Mouse (Mus musculus): ENCODE results near the gene Slc35b1.
A peak's percentile ranks its signal among the peaks of the same experiment; 100 is the strongest.
"Not testable (repeated sequence)": the region's sequence is repeated elsewhere in the genome, so short reads cannot be mapped to it uniquely, and the experiment has no call there.

The Slc35b1 gene

DNA sequence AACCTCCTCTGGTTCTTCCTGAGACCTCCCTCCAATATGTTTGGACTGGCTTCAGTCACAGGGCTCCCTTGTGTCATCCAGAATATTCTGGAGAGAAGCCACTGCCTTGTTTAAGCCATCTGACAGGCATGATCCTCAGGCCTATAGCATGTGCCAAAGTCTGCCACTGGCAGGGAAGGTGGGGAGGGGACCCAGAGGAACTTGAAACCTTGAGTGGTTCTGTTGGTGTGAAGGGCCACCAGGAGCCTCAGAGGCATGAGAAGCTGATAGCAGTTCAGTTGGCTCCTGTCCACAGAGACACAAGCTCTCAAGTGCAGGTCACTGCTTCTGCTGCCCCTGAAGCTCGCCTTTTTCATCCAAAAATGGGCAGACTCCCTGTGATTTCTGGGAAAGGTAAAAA, 12.1 kb downstream of the Slc35b1 start:
- no peak for DNase-seq (ENCODE audit: low spot score)

DNA sequence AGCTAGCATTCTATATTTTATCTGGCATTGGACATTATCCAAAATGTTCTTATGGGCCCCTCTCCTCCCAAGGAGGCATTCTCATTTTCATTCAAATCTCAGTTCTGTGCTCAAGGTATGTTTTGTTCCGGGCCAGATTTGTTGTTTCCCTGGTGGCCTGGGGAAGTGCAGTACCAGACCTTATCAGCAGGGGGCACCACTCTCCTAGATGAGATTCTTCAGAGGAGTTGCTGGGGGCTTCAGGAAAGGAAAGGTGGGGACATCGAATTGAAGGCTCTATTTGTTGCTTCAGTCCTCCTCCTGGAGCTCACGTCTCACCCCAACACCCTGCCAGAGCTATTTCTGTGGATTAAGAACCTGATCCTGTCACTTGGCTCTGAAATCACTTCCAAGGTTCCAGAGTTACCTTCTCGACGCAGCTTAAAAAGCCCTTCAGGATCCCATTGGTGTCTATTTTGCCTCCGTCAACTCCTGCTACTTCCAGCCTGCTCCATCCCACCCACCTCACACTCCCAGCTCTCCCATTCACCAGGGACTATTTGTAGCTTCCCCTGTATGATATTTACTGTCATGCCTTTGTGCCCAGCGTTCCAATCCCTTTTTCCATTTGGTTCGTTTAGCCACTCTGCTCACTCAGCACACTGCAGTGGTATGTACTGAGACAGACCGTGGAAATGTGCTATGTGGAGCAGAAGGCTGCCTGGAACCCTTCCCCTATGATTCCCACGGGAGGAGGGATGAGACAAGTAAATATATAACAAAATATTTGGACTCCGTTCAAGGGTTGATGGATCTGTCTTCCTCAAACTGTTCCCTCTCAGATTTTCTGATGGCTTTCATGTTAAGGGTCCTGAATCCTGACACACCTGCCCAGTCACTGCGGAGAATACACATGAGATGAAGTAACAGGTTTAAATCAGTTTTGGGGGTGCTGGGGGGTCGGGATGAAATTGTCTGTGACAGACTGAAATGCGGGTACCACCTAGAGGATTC, 13.6 kb downstream of the Slc35b1 start:
- DNase-seq (ENCODE audit: low spot score): no peak

DNA sequence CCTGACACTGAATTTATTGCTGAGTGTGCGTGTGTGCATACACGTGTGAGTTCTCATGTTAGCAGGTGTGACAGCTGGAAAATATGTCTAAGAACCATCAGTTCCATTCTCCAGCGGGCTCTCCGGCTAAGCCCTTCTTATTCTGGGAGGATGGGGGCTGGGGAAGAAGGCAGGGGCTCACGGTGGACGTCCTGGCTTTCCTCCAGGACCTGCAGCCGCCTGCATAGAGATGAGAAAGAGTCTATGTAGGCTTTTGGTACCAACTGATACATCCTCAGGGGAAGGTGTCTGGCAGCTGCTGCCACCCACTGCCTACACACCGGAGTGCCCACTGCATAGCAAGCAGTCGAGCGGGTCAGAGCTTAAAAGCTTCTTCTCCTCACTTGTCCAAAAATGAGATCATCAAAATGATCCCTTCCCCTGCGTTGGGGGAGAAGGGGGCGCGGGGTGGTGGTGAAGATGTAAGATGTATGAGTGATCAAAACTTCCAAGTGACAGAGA, 15.1 kb downstream of the Slc35b1 start:
- DNase-seq (ENCODE audit: low spot score): no peak

DNA sequence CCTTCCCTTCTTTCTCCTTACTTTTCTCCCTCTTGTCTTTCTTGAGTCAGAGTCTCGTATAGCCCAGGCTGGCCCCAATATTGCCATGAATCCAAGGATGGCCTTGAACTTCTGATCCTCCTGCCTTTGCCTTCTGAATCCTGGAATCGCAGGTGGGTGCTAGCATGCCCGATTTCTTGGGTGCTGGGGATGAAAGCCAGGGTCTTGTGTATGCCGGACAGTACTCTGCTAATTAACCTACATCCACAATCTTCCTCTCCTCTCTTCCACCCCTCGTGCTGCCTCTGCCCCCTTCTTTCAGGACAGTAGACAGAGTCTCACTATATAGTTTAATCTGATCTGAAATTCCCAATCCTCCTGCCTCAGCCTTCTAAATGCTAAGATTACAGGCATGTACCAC, 17.1 kb downstream of the Slc35b1 start:
- no peak for DNase-seq (ENCODE audit: low spot score)

DNA sequence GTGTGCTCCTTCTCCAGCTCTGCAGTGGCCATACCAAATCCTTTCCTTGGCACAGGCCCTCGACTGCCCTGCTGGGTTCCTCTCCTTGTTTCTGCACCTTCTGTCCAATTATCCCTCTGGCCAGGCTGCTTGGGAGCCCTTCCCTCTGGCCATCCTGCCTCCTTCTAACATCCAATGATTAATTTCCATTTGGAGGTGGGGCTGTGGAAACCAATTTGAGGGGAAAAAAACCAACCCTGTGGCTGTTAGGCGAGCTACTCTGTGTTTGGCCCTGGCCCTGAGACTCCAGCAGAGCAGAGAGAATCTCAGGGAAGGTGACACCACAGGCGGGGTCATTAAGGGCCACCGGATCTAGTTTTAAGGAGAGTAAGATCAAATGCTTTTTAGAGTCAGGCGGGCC, 17.7 kb downstream of the Slc35b1 start:
- no peak for DNase-seq (ENCODE audit: low spot score)

DNA sequence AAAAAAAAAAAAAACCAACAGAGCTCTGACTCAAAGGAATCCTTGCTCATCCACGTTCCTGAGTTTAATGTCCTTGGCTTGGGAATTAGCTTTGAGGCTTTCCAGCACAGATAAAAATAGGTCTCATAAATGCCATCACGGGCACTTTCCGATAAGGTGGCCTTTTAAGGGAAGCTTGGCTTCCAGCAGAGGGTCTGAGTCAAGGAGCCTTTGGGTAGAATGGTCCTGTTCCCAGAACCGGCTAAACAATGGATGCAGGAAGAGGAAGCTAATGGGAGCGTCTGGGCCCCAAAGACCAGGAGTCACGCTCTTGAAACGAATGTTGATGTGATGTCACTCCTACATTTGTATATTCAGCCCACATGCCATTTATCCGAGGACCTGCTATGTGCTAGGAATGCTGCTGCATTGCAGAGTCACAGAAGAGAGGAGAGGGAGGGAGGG, 18.2 kb downstream of the Slc35b1 start:
- peak; percentile 50 for DNase-seq (ENCODE audit: low spot score)

DNA sequence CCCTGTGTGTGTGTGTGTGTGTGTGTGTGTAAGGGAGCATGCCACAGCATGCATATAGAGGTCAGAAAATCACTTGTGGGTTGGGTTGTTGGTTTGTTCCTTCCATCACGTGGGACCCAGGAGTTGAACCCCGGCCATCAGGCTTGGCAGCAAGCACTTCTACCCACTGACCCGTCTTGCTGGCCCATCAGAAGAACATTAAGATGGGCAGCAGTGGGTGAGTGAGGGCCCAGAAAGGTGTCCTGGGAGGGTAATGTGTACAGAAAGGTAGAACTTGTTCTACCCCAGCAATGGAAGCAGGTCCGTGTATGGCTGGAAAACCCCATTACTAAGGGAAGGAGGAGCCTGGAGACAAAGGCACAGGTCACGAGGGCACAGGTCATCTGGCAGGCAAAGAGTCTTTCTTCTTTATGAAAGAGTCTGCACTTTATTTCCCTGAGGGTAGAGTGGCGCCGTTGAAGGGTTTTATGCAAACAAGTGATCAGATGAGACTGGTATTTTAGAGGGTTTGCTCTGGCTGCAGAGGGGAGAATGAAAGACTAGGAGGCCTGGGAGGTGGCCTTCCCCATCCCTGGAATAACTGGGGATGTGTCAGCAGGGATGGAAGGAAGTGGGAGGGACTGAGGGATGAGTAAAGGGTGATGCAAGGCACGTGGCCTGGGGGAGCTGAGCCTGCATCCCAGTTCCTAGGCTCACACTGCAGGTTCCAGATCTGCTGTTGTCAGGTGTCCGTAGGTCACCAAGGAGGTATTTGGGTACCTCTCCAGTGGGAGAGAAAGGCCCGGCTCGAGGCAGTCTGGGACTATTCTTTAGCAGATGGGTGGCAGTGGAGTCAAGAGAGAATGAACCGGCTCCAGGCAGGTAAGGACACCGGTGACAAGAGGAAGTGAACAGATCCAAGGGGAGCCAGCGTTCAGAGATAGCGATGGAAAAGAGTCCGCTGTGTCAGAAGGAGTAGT, 19.2 kb downstream of the Slc35b1 start:
- DNase-seq (ENCODE audit: low spot score): no peak

DNA sequence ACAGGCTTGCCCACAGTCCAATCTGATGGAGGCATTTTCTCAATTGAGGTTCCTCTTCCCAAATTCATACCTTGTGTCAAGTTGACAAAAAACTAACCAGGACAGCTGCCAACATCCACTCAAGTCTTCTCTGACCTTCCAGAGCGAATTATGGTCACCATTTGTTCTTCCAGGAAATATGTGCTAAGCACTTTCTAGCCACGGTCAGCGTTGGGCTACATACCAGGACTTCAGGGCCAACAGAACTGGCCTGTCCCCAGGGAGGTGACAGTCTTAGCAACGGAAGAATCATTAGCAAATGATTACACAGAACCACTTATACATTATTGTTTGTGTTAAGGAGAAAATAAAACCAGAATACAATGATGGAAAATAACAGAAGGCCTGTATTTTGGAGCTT, 21.3 kb downstream of the Slc35b1 start:
- no peak for DNase-seq (ENCODE audit: low spot score)

DNA sequence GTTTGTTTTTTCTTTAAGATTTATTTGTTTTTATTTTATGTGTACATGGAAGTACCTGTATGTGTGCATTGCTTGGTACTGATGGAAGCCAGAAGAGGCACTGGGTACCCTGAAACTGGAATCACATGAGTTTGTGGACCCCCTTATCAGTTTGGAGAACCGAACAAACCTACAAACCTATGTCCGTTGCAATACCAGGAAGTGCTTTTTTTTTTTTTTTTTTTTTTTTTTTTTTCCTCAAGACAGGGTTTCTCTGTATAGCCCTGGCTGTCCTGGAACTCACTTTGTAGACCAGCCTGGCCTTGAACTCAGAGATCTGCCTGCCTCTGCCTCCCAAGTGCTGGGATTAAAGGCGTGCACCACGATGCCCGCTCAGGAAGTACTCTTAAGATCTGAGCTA, 21.9 kb downstream of the Slc35b1 start:
- not testable (repeated sequence) for DNase-seq (ENCODE audit: low spot score)

DNA sequence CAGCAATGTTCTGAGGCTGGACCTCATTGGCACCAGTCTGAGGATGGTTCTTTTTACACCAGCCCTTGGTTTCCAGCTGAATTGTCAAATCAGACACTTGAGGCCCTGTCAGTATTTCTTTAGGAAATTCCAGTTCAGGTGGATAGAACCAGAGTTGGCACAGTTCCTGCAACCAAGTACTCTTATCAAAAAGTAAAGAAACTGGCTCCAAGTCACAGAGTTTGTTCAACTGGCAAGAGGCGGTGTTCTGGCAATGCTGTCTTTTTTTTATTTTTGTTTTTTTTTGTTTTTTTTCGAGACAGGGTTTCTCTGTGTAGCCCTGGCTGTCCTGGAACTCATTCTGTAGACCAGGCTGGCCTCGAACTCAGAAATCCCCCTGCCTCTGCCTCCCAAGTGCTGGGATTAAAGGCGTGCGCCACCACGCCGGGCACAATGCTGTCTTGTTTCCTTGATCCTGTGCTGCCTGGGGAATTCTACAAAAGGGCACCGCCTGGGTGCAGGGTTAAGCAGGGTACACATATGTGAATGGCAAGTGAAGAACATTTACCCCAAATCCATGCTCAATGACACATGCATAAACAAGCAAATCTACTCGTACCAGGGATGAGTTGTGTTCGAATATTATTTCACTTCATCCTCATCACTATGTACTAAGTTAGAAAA, 25.1 kb downstream of the Slc35b1 start:
- no peak for DNase-seq (ENCODE audit: low spot score)

DNA sequence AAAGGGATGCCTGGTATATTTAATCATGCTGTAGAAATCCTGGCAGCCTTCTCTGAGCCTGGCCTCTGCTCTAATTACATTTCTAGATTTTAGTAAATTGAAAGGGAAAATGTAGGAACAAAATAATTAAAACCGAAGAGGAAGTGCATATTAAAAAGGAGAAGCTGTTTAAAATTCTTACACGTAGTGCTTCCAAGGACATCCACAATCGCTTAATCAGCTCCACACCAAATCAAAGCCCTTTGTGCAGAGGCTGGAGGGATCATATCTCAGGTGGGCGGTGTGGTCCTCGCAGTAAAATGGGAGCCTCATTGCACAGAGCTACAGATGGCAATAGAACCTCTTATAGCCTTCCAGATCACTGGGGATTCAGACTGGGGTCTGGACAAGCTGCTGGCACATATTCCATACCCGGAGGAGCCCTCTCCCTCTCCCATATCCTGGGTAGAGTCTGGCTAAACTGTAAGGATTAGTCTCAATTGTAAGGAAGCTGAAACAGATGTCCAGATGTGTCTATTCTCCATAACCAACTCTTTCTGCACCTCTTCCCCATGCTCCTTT, 27.0 kb downstream of the Slc35b1 start:
- DNase-seq (ENCODE audit: low spot score): no peak

DNA sequence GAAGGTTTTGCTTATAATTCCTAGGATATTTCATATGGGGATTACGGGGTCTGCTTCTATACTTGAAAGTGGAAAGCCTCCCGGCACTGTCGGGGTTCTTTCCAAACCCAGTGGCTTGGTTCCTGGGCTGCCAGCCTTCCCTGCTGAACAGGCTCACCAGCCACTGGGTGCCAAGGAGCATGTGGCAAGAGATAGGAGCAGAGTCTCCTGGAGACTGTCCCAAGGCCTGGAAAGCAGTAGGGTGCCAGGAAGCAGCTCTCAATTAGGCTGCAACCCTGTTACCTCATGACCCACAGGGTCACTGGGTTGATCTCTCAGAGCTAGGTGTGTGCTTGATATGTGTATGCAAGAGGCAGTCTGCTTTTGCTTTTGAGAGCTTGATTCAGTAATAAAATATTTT, 28.1 kb downstream of the Slc35b1 start:
- DNase-seq (ENCODE audit: low spot score): peak; percentile 63

DNA sequence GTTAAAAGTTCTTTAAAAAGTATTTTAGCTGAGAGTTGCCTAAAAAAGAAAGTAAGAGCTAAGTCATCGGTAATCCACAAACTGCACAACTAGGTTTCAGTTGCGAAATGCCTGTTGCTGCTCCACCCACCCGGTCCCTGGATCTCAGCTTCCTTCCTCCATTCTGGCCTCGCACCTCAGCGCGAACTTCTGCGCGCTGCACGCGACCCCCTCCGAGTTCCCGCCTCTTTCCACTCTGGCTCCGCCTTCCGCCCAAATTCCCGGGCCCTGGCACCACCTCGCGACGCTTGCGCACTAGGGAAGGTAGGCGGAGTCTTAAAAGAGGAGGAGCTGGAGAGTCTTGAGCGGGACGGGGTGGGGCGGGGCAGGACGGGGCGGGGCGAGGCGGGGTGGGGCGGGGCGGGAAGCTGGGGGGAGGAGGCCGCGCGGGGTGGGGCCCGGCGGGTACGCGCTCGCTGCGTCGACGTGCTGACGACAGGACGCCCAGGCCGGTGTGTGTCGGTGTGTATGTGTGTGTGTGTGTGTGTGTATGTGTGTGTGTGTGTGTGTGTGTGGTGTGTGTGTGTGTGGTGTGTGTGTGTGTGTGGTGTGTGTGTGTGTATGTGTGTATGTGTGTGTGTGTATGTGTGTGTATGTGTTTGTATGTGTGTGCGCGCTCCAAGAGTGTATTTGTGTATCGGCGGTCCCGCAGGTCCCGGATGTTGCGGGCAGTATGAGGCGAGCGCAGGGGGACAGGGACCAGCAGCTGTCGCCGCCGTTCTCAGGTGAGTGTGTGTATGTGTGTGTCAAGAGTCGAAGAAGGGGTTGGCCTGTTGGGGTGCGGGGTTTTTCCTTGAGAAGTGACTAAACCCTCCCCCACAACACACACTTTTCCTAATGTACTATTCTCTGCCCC, 29.4 kb downstream of the Slc35b1 start, which contains the start of gene Spop:
Gene Spop (plus strand): TSS at position 440 of the 895 bp plus-strand sequence.
- peak; percentile 87 for DNase-seq (ENCODE audit: low spot score)

DNA sequence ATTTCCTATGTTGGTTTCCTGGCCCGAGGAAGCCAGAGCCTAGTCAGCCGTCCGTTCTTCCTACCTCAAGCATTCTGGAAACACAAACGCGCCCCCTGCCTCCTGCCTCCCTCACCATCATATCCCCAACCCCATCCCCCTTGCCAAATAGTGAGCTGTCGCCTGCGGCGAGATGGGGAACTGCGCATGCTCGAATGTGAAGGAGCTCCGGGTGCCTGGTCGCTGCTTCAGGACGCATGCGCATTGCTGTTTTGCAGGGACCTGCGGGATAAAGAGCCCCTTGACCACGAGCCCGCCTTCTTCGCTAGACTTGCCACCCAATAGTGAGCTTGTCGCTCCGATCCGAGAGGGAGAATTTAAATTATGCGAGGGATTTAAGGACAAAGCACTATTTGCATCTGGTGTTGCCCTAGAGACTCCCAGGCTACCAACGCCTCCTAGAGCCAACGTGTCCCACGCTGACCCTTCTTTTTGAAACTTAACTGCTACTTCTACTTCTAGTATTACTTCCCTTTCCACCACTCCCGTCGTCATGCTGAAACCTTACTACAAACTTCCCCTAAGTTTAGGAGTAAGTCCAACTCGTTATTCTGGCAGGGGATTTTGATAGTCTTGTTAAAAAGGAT, 30.2 kb downstream of the Slc35b1 start:
- DNase-seq (ENCODE audit: low spot score): peak; percentile 94

DNA sequence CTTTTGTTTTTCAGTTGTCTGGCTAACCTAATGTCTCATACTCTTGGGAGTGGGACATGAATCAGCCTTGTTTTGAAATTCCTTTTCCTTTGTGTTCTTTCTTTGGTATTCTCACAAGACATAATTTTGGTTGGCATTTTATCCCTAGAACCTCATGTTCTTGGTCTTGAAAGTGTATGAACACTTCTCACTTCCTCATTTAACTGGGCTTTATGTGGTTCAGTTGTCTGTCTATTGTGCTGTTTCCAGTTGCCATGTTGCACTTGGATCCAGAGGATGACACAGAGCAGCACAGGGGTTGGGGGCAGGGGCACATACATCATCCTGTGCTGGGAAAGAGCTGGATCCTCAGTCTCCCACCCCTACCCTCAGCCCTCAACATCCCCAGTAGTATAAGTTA, 31.4 kb downstream of the Slc35b1 start:
- DNase-seq (ENCODE audit: low spot score): no peak

DNA sequence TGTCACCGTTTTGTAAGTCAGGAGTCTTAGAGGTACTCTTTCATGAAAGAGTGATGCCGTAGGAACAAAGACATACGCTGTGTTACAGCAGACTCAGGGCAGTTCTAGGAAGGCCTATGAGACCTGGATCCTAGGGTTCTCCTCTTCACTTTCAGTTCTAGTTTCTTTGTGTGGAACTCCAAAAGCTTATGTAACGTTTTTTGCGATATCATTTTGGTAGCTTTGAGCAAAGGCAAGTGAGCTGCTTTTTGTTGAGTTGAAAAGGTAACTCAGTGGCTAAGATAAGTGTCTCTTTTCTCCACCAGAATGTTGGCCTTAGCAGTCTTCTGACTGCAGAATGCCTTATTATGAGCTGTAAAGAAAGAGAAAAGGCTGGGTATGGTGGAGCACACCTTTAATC, 32.8 kb downstream of the Slc35b1 start:
- DNase-seq (ENCODE audit: low spot score): no peak

DNA sequence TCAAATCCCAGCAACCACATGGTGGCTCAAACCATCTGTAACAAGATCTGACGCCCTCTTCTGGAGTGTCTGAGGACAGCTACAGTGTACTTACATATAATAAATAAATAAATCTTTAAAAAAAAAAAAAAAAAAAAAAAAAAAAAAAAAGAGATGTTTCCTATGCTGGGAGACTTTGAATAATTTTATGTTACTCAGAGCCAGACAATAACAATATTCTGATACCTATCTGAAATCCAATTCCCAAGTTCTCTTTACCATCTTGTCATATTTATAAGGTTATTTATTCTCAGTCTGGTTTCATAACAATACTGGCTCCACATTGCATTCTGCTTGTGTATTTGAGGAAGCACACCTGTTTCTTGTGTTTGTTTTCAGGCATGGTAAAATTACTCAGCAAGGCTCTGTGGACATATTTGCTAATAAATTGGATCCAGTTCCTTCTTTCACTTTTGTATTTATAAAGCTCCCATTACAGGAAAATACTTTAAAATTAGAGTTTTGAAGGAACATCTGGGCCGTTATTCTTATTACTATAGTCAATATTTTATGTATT, 36.5 kb downstream of the Slc35b1 start:
- no peak for DNase-seq (ENCODE audit: low spot score)

DNA sequence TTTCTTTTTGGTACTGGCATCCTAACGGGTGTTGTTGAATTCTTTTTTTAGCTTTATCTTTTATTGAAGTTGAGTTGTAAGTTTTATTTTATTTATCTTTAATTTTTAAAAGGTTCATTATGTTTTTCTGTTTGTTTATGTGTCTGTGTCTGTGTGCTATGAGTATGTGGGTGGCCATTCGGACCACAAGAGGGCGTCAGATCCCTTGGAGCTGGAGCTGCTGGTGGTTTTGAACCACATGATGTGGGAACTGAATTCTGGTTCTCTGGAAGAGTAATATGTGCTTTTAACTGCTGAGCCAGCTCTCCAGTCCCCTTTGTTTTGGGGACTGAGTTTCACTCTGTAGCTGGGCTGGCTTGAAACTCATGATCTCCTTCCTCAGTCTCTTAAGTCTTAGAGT, 39.0 kb downstream of the Slc35b1 start:
- DNase-seq (ENCODE audit: low spot score): no peak

DNA sequence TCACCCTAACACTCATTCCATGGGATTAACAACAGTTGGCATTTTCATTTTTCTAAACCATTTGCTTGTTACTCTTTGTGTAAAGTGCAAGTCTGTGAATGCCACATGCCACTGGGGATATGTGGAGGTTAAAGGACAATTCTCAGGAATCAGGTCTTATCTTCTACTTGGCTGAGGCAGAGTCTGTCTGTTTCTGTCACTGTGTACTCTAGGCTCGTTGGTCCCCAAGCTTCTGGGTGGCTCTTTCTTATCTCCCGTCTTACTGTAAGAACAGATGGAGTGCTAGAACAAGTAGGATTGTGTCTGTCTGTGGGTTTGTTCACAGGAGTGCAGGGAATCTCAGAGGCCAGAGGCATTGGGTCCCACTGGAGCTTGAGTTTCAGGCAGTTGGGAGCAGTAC, 46.9 kb downstream of the Slc35b1 start:
- DNase-seq (ENCODE audit: low spot score): no peak

DNA sequence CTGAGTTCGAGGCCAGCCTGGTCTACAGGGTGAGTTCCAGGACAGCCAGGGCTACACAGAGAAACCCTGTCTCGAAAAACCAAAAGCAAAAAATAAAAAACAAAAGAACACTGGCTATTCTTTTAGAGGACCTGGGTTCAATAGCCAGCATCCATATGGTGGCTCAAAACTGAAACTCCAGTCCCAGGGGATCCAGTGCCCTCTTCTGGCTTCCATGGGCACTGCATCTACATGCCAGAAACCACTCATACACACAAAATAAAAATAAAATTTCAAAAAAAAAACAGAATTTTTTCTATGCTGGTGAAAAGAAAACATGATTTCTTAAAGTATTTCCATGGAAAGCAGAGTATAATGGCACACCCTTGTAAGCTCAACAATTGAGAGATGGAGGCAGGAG, 47.7 kb downstream of the Slc35b1 start:
- DNase-seq (ENCODE audit: low spot score): no peak

All from ovary, adult 18-20 months (tissue).